Mouse (Mus musculus) C2C12 (cell line): ENCODE measurements around the gene Kcnh5.

Experiments
- CEBPB ChIP-seq: IDR thresholded peaks from one replicate; pipeline ENCODE4 v1.6.1; 2011; ENCODE audit warnings: low read depth, mild to moderate bottlenecking, control low read depth, moderate library complexity
- CTCF ChIP-seq: IDR thresholded peaks from one replicate; pipeline ENCODE4 v1.5.1; 2011; ENCODE audit not compliant: control insufficient read depth, insufficient read depth, insufficient read length
- FOSL1 ChIP-seq: IDR thresholded peaks from one replicate; pipeline ENCODE4 v1.8.0; 2011; ENCODE audit warnings: mild to moderate bottlenecking, low read length; ENCODE audit not compliant: poor library complexity, insufficient read depth, severe bottlenecking
- MAX ChIP-seq: IDR thresholded peaks from one replicate; pipeline ENCODE4 v1.6.1; 2011; ENCODE audit warnings: mild to moderate bottlenecking, control low read depth
- MYOD1 ChIP-seq: IDR thresholded peaks from one replicate; pipeline ENCODE4 v1.6.1; 2011; ENCODE audit warnings: low read depth; ENCODE audit not compliant: control insufficient read depth, insufficient read length
- MYOG ChIP-seq: IDR thresholded peaks from one replicate; pipeline ENCODE4 v1.6.1; 2011; ENCODE audit not compliant: control insufficient read depth, insufficient read length; ENCODE audit errors: extremely low read depth
- USF1 ChIP-seq: IDR thresholded peaks from one replicate; pipeline ENCODE4 v1.6.1; 2011; ENCODE audit warnings: low read depth, mild to moderate bottlenecking, control low read depth, moderate library complexity

- TF ChIP-seq MAX, result no peak
- TF ChIP-seq USF1, result no peak
- TF ChIP-seq CTCF, result no peak
- no peak for TF ChIP-seq MYOD1
- TF ChIP-seq MYOG, result no peak
- TF ChIP-seq CEBPB, result no peak
- TF ChIP-seq FOSL1, result no peak
Observed at GRCm38 (mm10) chr12:75179491-75179890, 2.4 kb upstream of the Kcnh5 start.
